Mouse (Mus musculus): ENCODE data around the gene Epha6. TPM values are rescaled to one million over a fixed set of nuclear protein-coding genes. Genes with fewer than 3 reads are reported as not detected.
A peak's percentile ranks its signal among the peaks of the same experiment; 100 is the strongest.

Gene Epha6
- polyA plus RNA-seq, 1 experiment from 2014 or later: 0.51 TPM

GRCm38 (mm10) chr16:60475776-60476175 is 129.6 kb downstream of the Epha6 start:
- Histone ChIP-seq H3K4me3 (no peak overlapping the region), H3K27me3 (no peaks in the 10 kb centered on the region), H3K4me1 (no peaks in the 10 kb centered on the region), H3K9ac (no peak overlapping the region), H3K4me2 (replicated peaks) (no peak overlapping the region), H3K36me3 (no peaks in the 10 kb centered on the region), H3K9me3 (no peaks in the 10 kb centered on the region), H3K27ac (no peak overlapping the region)
- ATAC-seq (ENCODE audit: low FRiP score, low read depth): no peak

GRCm38 (mm10) chr16:60468200-60468785 is 137.0 kb downstream of the Epha6 start:
- no peak for ATAC-seq (ENCODE audit: low FRiP score, low read depth)
- no peaks in the 10 kb centered on the region for H3K9me3 ChIP-seq
- H3K36me3 ChIP-seq: no peaks in the 10 kb centered on the region
- no peaks in the 10 kb centered on the region for H3K4me1 ChIP-seq
- no peaks in the 10 kb centered on the region for H3K27me3 ChIP-seq
- H3K4me2 ChIP-seq (replicated peaks): no peak overlapping the region
- no peak overlapping the region for H3K9ac ChIP-seq
- WGBS: 66% methylated on average over 7 of the region's 7 CpGs
- H3K4me3 ChIP-seq: no peak overlapping the region
- no peak overlapping the region for H3K27ac ChIP-seq

- Histone ChIP-seq H3K9me3 (no peaks in the 10 kb centered on the region), H3K36me3 (no peaks in the 10 kb centered on the region), H3K27me3 (no peaks in the 10 kb centered on the region), H3K4me2 (replicated peaks) (no peak overlapping the region), H3K9ac (no peak overlapping the region), H3K4me1 (no peaks in the 10 kb centered on the region), H3K4me3 (no peak overlapping the region), H3K27ac (no peak overlapping the region)
- no peak for ATAC-seq (ENCODE audit: low FRiP score, low read depth)
- WGBS: 92% methylated on average over 1 of the region's 1 CpGs
Observed at GRCm38 (mm10) chr16:60435283-60435682, 170.0 kb downstream of the Epha6 start.

- WGBS: 74% methylated on average over 1 of the region's 1 CpGs
Observed at GRCm38 (mm10) chr16:60434241-60434640, 171.1 kb downstream of the Epha6 start.

GRCm38 (mm10) chr16:60395306-60395705 is 210.0 kb downstream of the Epha6 start:
- no peak overlapping the region for H3K4me3 ChIP-seq
- peak; percentile 54; the same call in 1 of the 2 replicates for ATAC-seq (ENCODE audit: low FRiP score, low read depth)
- H3K4me2 ChIP-seq (replicated peaks): no peak overlapping the region
- H3K4me1 ChIP-seq: 0 out of 2 replicates have a peak, but pooled peaks cover 4% of the 10 kb centered on the region
- H3K9me3 ChIP-seq: no peaks in the 10 kb centered on the region
- no peaks in the 10 kb centered on the region for H3K27me3 ChIP-seq
- no peaks in the 10 kb centered on the region for H3K36me3 ChIP-seq
- no peak overlapping the region for H3K9ac ChIP-seq
- H3K27ac ChIP-seq: no peak overlapping the region
- WGBS: 38% methylated on average over 3 of the region's 3 CpGs

More at GRCm38 (mm10) chr16:60434241-60434640, 171.1 kb downstream of the Epha6 start:
- Histone ChIP-seq H3K36me3 (no peaks in the 10 kb centered on the region), H3K27me3 (no peaks in the 10 kb centered on the region), H3K4me1 (no peaks in the 10 kb centered on the region), H3K9ac (no peak overlapping the region), H3K9me3 (no peaks in the 10 kb centered on the region), H3K4me3 (no peak overlapping the region), H3K27ac (no peak overlapping the region), H3K4me2 (replicated peaks) (no peak overlapping the region)
- ATAC-seq (ENCODE audit: low FRiP score, low read depth): no peak

- H3K4me3 ChIP-seq: no peak overlapping the region
- H3K9ac ChIP-seq: no peak overlapping the region
- ATAC-seq (ENCODE audit: low FRiP score, low read depth): no peak
- no peak overlapping the region for H3K27ac ChIP-seq
- no peak overlapping the region for H3K4me2 ChIP-seq (replicated peaks)
- no peaks in the 10 kb centered on the region for H3K27me3 ChIP-seq
- 0 out of 2 replicates have a peak, but pooled peaks cover 4% of the 10 kb centered on the region for H3K4me1 ChIP-seq
- H3K9me3 ChIP-seq: no peaks in the 10 kb centered on the region
- H3K36me3 ChIP-seq: no peaks in the 10 kb centered on the region
Observed at GRCm38 (mm10) chr16:60392961-60393360, 212.4 kb downstream of the Epha6 start.

- no peak overlapping the region for H3K4me2 ChIP-seq (replicated peaks)
- no peak overlapping the region for H3K4me3 ChIP-seq
- no peaks in the 10 kb centered on the region for H3K36me3 ChIP-seq
- H3K27ac ChIP-seq: no peak overlapping the region
- H3K4me1 ChIP-seq: no peaks in the 10 kb centered on the region
- no peaks in the 10 kb centered on the region for H3K9me3 ChIP-seq
- ATAC-seq (ENCODE audit: low FRiP score, low read depth): no peak
- H3K9ac ChIP-seq: no peak overlapping the region
- H3K27me3 ChIP-seq: no peaks in the 10 kb centered on the region
Observed at GRCm38 (mm10) chr16:60375147-60375546, 230.2 kb downstream of the Epha6 start.

GRCm38 (mm10) chr16:60283963-60284362 is 321.4 kb downstream of the Epha6 start:
- no peak overlapping the region for H3K27ac ChIP-seq
- no peak overlapping the region for H3K4me3 ChIP-seq
- H3K4me1 ChIP-seq: no peaks in the 10 kb centered on the region
- no peak for ATAC-seq (ENCODE audit: low FRiP score, low read depth)
- no peaks in the 10 kb centered on the region for H3K27me3 ChIP-seq
- H3K36me3 ChIP-seq: no peaks in the 10 kb centered on the region
- no peaks in the 10 kb centered on the region for H3K9me3 ChIP-seq
- 69% methylated on average over 1 of the region's 1 CpGs for WGBS
- H3K9ac ChIP-seq: no peak overlapping the region
- H3K4me2 ChIP-seq (replicated peaks): no peak overlapping the region

GRCm38 (mm10) chr16:60274109-60274508 is 331.2 kb downstream of the Epha6 start:
- 88% methylated on average over 2 of the region's 2 CpGs for WGBS
- Histone ChIP-seq H3K9ac (no peak overlapping the region), H3K9me3 (no peaks in the 10 kb centered on the region), H3K27me3 (no peaks in the 10 kb centered on the region), H3K36me3 (no peaks in the 10 kb centered on the region), H3K4me1 (no peaks in the 10 kb centered on the region), H3K27ac (no peak overlapping the region), H3K4me2 (replicated peaks) (no peak overlapping the region), H3K4me3 (no peak overlapping the region)
- ATAC-seq (ENCODE audit: low FRiP score, low read depth): no peak

- 87% methylated on average over 9 of the region's 9 CpGs for WGBS
- no peaks in the 10 kb centered on the region for H3K36me3 ChIP-seq
- ATAC-seq (ENCODE audit: low FRiP score, low read depth): no peak
- H3K27me3 ChIP-seq: no peaks in the 10 kb centered on the region
- H3K9me3 ChIP-seq: no peaks in the 10 kb centered on the region
- no peak overlapping the region for H3K9ac ChIP-seq
- H3K4me2 ChIP-seq (replicated peaks): no peak overlapping the region
- no peaks in the 10 kb centered on the region for H3K4me1 ChIP-seq
- H3K4me3 ChIP-seq: no peak overlapping the region
- H3K27ac ChIP-seq: no peak overlapping the region
Observed at GRCm38 (mm10) chr16:60266367-60267351, 338.7 kb downstream of the Epha6 start.

- H3K4me1 ChIP-seq: no peaks in the 10 kb centered on the region
- no peaks in the 10 kb centered on the region for H3K9me3 ChIP-seq
- H3K4me3 ChIP-seq: no peak overlapping the region
- no peak for ATAC-seq (ENCODE audit: low FRiP score, low read depth)
- H3K4me2 ChIP-seq (replicated peaks): no peak overlapping the region
- no peaks in the 10 kb centered on the region for H3K27me3 ChIP-seq
- H3K36me3 ChIP-seq: no peaks in the 10 kb centered on the region
- no peak overlapping the region for H3K27ac ChIP-seq
- H3K9ac ChIP-seq: no peak overlapping the region
- 67% methylated on average over 6 of the region's 6 CpGs for WGBS
Observed at GRCm38 (mm10) chr16:60264719-60265508, 340.4 kb downstream of the Epha6 start.

- 70% methylated on average over 7 of the region's 7 CpGs for WGBS
- ATAC-seq (ENCODE audit: low FRiP score, low read depth): no peak
- no peak overlapping the region for H3K27ac ChIP-seq
- no peak overlapping the region for H3K4me2 ChIP-seq (replicated peaks)
- no peak overlapping the region for H3K9ac ChIP-seq
- H3K27me3 ChIP-seq: no peaks in the 10 kb centered on the region
- no peaks in the 10 kb centered on the region for H3K4me1 ChIP-seq
- H3K36me3 ChIP-seq: no peaks in the 10 kb centered on the region
- H3K4me3 ChIP-seq: no peak overlapping the region
- no peaks in the 10 kb centered on the region for H3K9me3 ChIP-seq
Observed at GRCm38 (mm10) chr16:60258151-60258635, 347.1 kb downstream of the Epha6 start.
